Comparison of ENCODE assay signal across 14 mouse cellular contexts in the genomic region with DNA sequence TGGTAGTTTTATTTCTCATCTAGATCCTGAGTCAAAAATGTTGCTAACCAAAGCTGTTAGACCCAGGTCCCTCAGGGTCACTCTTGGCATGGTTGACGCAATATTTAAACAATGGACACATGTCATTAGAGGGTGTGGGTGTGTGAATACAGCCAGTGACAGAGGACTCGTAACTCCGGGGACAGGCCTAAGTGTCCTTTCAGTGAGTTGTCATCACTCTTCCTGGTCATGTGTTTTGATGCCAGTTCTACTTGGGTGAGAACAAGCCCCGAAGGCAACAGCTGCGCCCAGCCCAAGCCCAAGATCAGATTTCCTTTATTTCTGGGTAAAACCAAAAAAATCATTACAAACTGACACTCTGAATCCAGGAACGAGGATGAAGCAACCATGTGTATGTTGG.
"Had no signal": no experiment of that assay in that cellular context is flagged by ENCODE, and none has a peak within 500 bp of the region (broad histone marks: within the 10 kb centered on the region; RNA-seq: fewer than 3 reads in every experiment).

No protein-coding gene starts in this region.

- H3K4me3 ChIP-seq: kidney, embryonic 15.5 days; left cerebral cortex, adult 2 months; limb, embryonic 10.5 days; liver, embryonic 13.5 days; midbrain, embryonic 15.5 days; neural tube, embryonic 13.5 days had no signal

- H3K36me3 ChIP-seq: kidney, embryonic 15.5 days; limb, embryonic 10.5 days; liver, embryonic 13.5 days; midbrain, embryonic 15.5 days; neural tube, embryonic 13.5 days had no signal

- H3K4me1 ChIP-seq: kidney, embryonic 15.5 days; limb, embryonic 10.5 days; liver, embryonic 13.5 days; midbrain, embryonic 15.5 days had no signal

- H3K4me2 ChIP-seq: kidney, embryonic 15.5 days; liver, embryonic 13.5 days; midbrain, embryonic 11.5 days; midbrain, embryonic 15.5 days; neural tube, embryonic 13.5 days had no signal

- H3K9ac ChIP-seq: kidney, embryonic 15.5 days; liver, embryonic 13.5 days; midbrain, embryonic 15.5 days; neural tube, embryonic 13.5 days had no signal

- ATAC-seq: lung, postnatal 0 days; midbrain, embryonic 15.5 days had no signal

- H3K27me3 ChIP-seq: liver, embryonic 13.5 days; midbrain, embryonic 15.5 days; neural tube, embryonic 13.5 days had no signal

- H3K27ac ChIP-seq: kidney, embryonic 15.5 days; left cerebral cortex, adult 2 months; limb, embryonic 10.5 days; liver, embryonic 13.5 days; midbrain, embryonic 15.5 days; neural tube, embryonic 13.5 days had no signal

- DNase-seq: kidney, postnatal 14 days; liver, embryonic 13.5 days; lung, adult 2 months; lung, postnatal 36 days; retina, postnatal 1 day; right cerebral cortex, postnatal 14 days; thymus, postnatal 36 days had no signal

- H3K9me3 ChIP-seq: kidney, embryonic 15.5 days; limb, embryonic 10.5 days; liver, embryonic 13.5 days; midbrain, embryonic 15.5 days; neural tube, embryonic 13.5 days had no signal
